Mouse (Mus musculus) limb, embryonic 14.5 days (tissue): ENCODE data around the gene Zdhhc22. TPM values are rescaled to one million over a fixed set of nuclear protein-coding genes. Genes with fewer than 3 reads are reported as not detected.

ENCODE experiments used
- ATAC-seq: fragments of 200-750 bp; cut with Nextera tagmentation; 2 replicates; pipeline ENCODE4 v1.8.0; 2017; ENCODE audit warnings: low read depth, moderate number of reproducible peaks, moderate TSS enrichment; ENCODE audit not compliant: low FRiP score
- DNase-seq: peaks from one replicate; pipeline ENCODE4 v3.0.0-alpha.2; 2015; ENCODE audit warnings: low spot score
- H3K27ac ChIP-seq: fragments of 300-500 bp; sonication (generic); replicated peaks from 2 replicates; pipeline ENCODE4 v1.5.1; 2014; ENCODE audit warnings: low read depth, mild to moderate bottlenecking, low read length, moderate library complexity, mixed read lengths
- H3K27me3 ChIP-seq: fragments of 300-500 bp; sonication (generic); 2 replicates; pipeline ENCODE4 v1.6.1; 2014; ENCODE audit warnings: low read length, mixed read lengths; ENCODE audit not compliant: control insufficient read depth, insufficient read depth
- H3K36me3 ChIP-seq: fragments of 300-500 bp; sonication (generic); 2 replicates; pipeline ENCODE4 v1.6.1; 2014; ENCODE audit warnings: mild to moderate bottlenecking, low read length, moderate library complexity, mixed read lengths; ENCODE audit not compliant: control insufficient read depth, insufficient read depth
- H3K4me1 ChIP-seq: fragments of 300-500 bp; sonication (generic); 2 replicates; pipeline ENCODE4 v1.6.1; 2014; ENCODE audit warnings: antibody characterized with exemption, low read length, mixed read lengths; ENCODE audit not compliant: control insufficient read depth, insufficient read depth
- H3K4me2 ChIP-seq: fragments of 300-500 bp; sonication (generic); replicated peaks from 2 replicates; pipeline ENCODE4 v1.6.1; 2014; ENCODE audit warnings: low read depth, mild to moderate bottlenecking, low read length, moderate library complexity; ENCODE audit not compliant: severe bottlenecking
- H3K4me3 ChIP-seq: fragments of 300-500 bp; sonication (generic); replicated peaks from 2 replicates; pipeline ENCODE4 v1.5.1; 2014; ENCODE audit warnings: low read length
- H3K9ac ChIP-seq: fragments of 300-500 bp; sonication (generic); 2 replicates; pipeline ENCODE4 v1.6.1; 2014; ENCODE audit warnings: mild to moderate bottlenecking, low read depth, low read length, moderate library complexity; ENCODE audit not compliant: severe bottlenecking
- H3K9me3 ChIP-seq: fragments of 300-500 bp; sonication (generic); 2 replicates; pipeline ENCODE4 v1.6.1; 2016; ENCODE audit warnings: low read length; ENCODE audit not compliant: control insufficient read depth
- POLR2A ChIP-seq: fragments of 200-500 bp; IDR thresholded peaks from 2 replicates; pipeline ENCODE4 v1.8.0; 2012; ENCODE audit warnings: inconsistent platforms, mild to moderate bottlenecking, moderate library complexity, borderline replicate concordance; ENCODE audit not compliant: insufficient read depth, insufficient read length; ENCODE audit errors: extremely low read depth
- WGBS: fragments of 180-500 bp; shearing (Covaris S2); extraction: QIAGEN DNeasy Blood & Tissue Kit; methylation state at CpG from one replicate; pipeline ENCODE4 v1.1.7; 2014; 5-methylcytosine and 5-hydroxymethylcytosine counted together
- polyA plus RNA-seq, 2 experiments: library from polyadenylated mRNA; depleted of rRNA in 1 of 2; stranded (reverse) in 1 of 2; unstranded in 1 of 2; fragments of >200 nt; fragmentation: Nextera tagmentation in 1 of 2; extraction: Ambion mirVana in 1 of 2; gene quantifications; 2 replicates each; pipeline versions ENCODE4 v1.2.1 to v1.2.3; 2012 to 2014

The Zdhhc22 gene
- polyA plus RNA-seq (2012; rRNA removed) (not detected in 2 replicates), polyA plus RNA-seq (2014; fragmentation: Nextera tagmentation; extraction: Ambion mirVana) (0.06 and 0.10 TPM in 2 replicates)

DNA sequence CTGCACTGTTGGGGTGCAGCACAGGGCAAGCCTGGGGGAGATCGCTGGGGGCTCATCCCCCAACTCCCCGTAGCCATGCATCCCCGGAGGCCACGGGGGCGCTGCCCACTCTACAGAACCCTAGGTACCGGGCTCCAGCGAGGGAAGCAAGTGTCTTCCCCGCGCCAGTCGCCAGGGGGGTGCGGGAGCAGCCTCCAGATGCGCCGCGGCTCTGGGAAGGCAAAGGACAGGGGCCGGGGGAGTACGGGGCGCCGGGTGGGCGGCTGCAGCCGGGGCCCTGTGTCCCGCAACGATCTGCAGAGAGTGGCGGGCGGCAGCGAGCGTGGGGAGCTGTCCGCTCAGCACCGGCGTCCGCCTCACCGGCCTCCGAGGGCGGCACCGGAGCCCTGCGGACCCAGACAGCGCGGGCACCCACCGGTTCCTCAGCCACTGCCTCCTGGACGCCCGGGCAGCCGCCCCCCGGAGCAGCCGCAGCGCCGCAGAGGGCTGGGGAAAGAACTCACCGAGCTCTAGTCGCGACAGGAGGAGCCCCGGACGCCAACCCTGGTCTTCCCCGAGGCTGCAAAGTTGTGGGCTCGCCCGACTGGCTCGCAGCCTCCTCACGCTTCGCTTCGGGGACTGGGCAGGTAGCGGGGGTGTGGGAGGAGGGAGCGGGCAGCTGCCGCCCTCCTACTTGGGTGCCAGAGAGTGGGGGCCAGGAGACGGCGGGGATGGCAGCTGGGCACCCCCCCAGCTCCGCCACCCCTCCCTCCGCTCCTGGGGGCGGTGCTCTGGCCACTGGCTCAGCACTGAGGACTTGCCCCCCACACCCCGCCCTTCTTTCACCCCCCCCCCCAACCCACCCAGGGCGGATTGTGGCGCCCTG lies at the start of gene Zdhhc22:
Gene Zdhhc22, minus strand, starts transcription at position 541 of the 865 bp plus-strand sequence.
- no peak within 1 kb of the TSS for H3K27ac ChIP-seq
- ATAC-seq = peak; percentile 68
- peak within 1 kb of the TSS; percentile 36 for H3K4me2 ChIP-seq
- H3K4me3 ChIP-seq = peak within 1 kb of the TSS; percentile 7; the same call in 1 of the 2 replicates
- 3% methylated on average over 33 of the region's 68 CpGs for WGBS
- DNase-seq = no peak
- H3K9me3 ChIP-seq = no peaks in the 10 kb centered on the region
- H3K9ac ChIP-seq = no peak within 1 kb of the TSS
- TF ChIP-seq POLR2A = no peak
- peaks cover 46% of the 10 kb centered on the region for H3K27me3 ChIP-seq
- H3K4me1 ChIP-seq = no peaks in the 10 kb centered on the region; the same call in 1 of the 2 replicates
- no peaks in the 10 kb centered on the region for H3K36me3 ChIP-seq

- Histone ChIP-seq H3K36me3 (no peaks in the 10 kb centered on the region), H3K27me3 (no peaks in the 10 kb centered on the region), H3K9ac (no peak overlapping the region), H3K4me2 (no peak overlapping the region), H3K9me3 (no peaks in the 10 kb centered on the region), H3K4me1 (no peaks in the 10 kb centered on the region), H3K4me3 (no peak overlapping the region), H3K27ac (no peak overlapping the region)
- TF ChIP-seq POLR2A = no peak
- ATAC-seq (no peak), DNase-seq (no peak)
- WGBS = 92% methylated on average over 7 of the region's 7 CpGs
Observed at GRCm38 (mm10) chr12:87036631-87037030, 46.4 kb upstream of the Zdhhc22 start.

- Histone ChIP-seq H3K4me2 (no peak overlapping the region), H3K27me3 (peaks cover 17% of the 10 kb centered on the region; the same call in 1 of the 2 replicates), H3K36me3 (no peaks in the 10 kb centered on the region), H3K9me3 (no peaks in the 10 kb centered on the region), H3K27ac (no peak overlapping the region), H3K4me3 (no peak overlapping the region), H3K4me1 (no peaks in the 10 kb centered on the region), H3K9ac (no peak overlapping the region)
- DNase-seq (no peak), ATAC-seq (no peak)
- 76% methylated on average over 5 of the region's 5 CpGs for WGBS
- no peak for TF ChIP-seq POLR2A
Observed at GRCm38 (mm10) chr12:87031163-87031763, 41.0 kb upstream of the Zdhhc22 start.

GRCm38 (mm10) chr12:87029251-87029976 lies 39.2 kb upstream of the Zdhhc22 start:
- H3K27me3 ChIP-seq = peaks cover 17% of the 10 kb centered on the region; the same call in 1 of the 2 replicates
- no peak overlapping the region for H3K9ac ChIP-seq

GRCm38 (mm10) chr12:87028068-87028467 lies 37.8 kb upstream of the Zdhhc22 start:
- WGBS = 53% methylated on average over 2 of the region's 2 CpGs
- Histone ChIP-seq H3K4me1 (no peaks in the 10 kb centered on the region), H3K27me3 (peaks cover 17% of the 10 kb centered on the region; the same call in 1 of the 2 replicates)

More at GRCm38 (mm10) chr12:87029251-87029976, 39.2 kb upstream of the Zdhhc22 start:
- no peaks in the 10 kb centered on the region for H3K36me3 ChIP-seq
- H3K4me1 ChIP-seq = no peaks in the 10 kb centered on the region
- H3K9me3 ChIP-seq = no peaks in the 10 kb centered on the region
- DNase-seq (no peak), ATAC-seq (no peak)
- no peak overlapping the region for H3K27ac ChIP-seq
- H3K4me3 ChIP-seq = no peak overlapping the region
- no peak for TF ChIP-seq POLR2A
- H3K4me2 ChIP-seq = no peak overlapping the region
- WGBS = 61% methylated on average over 5 of the region's 5 CpGs

More at GRCm38 (mm10) chr12:87028068-87028467, 37.8 kb upstream of the Zdhhc22 start:
- H3K4me3 ChIP-seq = no peak overlapping the region
- DNase-seq = no peak
- no peak overlapping the region for H3K9ac ChIP-seq
- ATAC-seq = no peak
- no peak for TF ChIP-seq POLR2A
- no peak overlapping the region for H3K4me2 ChIP-seq
- no peaks in the 10 kb centered on the region for H3K9me3 ChIP-seq
- no peak overlapping the region for H3K27ac ChIP-seq
- H3K36me3 ChIP-seq = no peaks in the 10 kb centered on the region
